Mouse (Mus musculus) intestine, postnatal 0 days (tissue): ENCODE results near the gene Scgb2a2. TPM values are rescaled to one million over a fixed set of nuclear protein-coding genes. Genes with fewer than 3 reads are reported as not detected.

ENCODE experiments used
- ATAC-seq: fragments of 200-750 bp; cut with Nextera tagmentation; 2 replicates; pipeline ENCODE4 v1.8.0; 2017; ENCODE audit warnings: mild to moderate bottlenecking, moderate TSS enrichment, moderate library complexity
- H3K27ac ChIP-seq: fragments of 300-500 bp; sonication (generic); 2 replicates; pipeline ENCODE4 v1.5.1; 2014; ENCODE audit warnings: mild to moderate bottlenecking, low read depth, low read length, moderate library complexity
- H3K27me3 ChIP-seq: fragments of 300-500 bp; sonication (generic); replicated peaks from 2 replicates; pipeline ENCODE4 v1.6.1; 2014; ENCODE audit warnings: low read length, mixed read lengths; ENCODE audit not compliant: control insufficient read depth, insufficient read depth
- H3K36me3 ChIP-seq: fragments of 300-500 bp; sonication (generic); 2 replicates; pipeline ENCODE4 v1.6.1; 2014; ENCODE audit warnings: mild to moderate bottlenecking, moderate library complexity; ENCODE audit not compliant: control insufficient read depth, insufficient read depth
- H3K4me1 ChIP-seq: fragments of 300-500 bp; sonication (generic); replicated peaks from 2 replicates; pipeline ENCODE4 v1.6.1; 2014; ENCODE audit warnings: antibody characterized with exemption, low read length, mixed read lengths; ENCODE audit not compliant: control insufficient read depth, insufficient read depth
- H3K4me2 ChIP-seq: fragments of 300-500 bp; sonication (generic); replicated peaks from 2 replicates; pipeline ENCODE4 v1.6.1; 2014; ENCODE audit warnings: low read depth, mild to moderate bottlenecking, moderate library complexity
- H3K4me3 ChIP-seq: fragments of 300-500 bp; sonication (generic); 2 replicates; pipeline ENCODE4 v1.5.1; 2014; ENCODE audit warnings: low read depth, low read length
- H3K9ac ChIP-seq: fragments of 300-500 bp; sonication (generic); 2 replicates; pipeline ENCODE4 v1.6.1; 2014; ENCODE audit warnings: mild to moderate bottlenecking, low read depth, low read length
- H3K9me3 ChIP-seq: fragments of 300-500 bp; sonication (generic); 2 replicates; pipeline ENCODE4 v1.6.1; 2016; ENCODE audit warnings: mixed run types; ENCODE audit not compliant: control insufficient read depth
- CTCF ChIP-seq: sonication (generic); IDR thresholded peaks from 2 replicates; pipeline ENCODE4 v1.5.1; 2016; ENCODE audit warnings: low read depth, mild to moderate bottlenecking, control low read depth, antibody characterized with exemption, moderate library complexity
- WGBS: fragments of 180-500 bp; shearing (Covaris S2); extraction: QIAGEN DNeasy Blood & Tissue Kit; methylation state at CpG from one replicate; pipeline ENCODE4 v1.1.7; 2014; 5-methylcytosine and 5-hydroxymethylcytosine counted together
- polyA plus RNA-seq: library from polyadenylated mRNA; unstranded; fragments of >200 nt; fragmentation: Nextera tagmentation; extraction: Ambion mirVana; gene quantifications from 2 replicates; pipeline ENCODE4 v1.2.1, GENCODE M21; 2015

Gene Scgb2a2
- polyA plus RNA-seq, 1 experiment from 2014 or later: not detected

DNA sequence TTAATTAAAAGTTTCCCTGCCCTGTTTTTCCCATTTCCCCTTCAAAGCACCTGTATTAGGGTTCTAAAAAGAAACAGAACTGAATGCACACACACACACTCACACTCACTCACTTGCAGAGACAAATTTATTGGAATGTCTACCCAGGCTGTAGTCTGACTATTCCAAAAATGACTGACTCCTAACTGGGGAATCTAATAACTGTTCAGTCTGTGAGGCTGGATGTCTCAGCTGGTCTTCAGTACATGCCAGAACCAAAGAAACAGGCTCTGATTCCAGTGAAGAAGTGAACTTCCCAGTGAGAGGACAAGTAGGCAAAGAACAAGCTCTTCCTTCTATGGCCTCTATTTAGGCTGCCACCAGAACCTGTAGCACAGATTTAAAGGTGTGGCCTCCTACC, 18.1 kb downstream of the Scgb2a2 start:
- no peak for ATAC-seq

DNA sequence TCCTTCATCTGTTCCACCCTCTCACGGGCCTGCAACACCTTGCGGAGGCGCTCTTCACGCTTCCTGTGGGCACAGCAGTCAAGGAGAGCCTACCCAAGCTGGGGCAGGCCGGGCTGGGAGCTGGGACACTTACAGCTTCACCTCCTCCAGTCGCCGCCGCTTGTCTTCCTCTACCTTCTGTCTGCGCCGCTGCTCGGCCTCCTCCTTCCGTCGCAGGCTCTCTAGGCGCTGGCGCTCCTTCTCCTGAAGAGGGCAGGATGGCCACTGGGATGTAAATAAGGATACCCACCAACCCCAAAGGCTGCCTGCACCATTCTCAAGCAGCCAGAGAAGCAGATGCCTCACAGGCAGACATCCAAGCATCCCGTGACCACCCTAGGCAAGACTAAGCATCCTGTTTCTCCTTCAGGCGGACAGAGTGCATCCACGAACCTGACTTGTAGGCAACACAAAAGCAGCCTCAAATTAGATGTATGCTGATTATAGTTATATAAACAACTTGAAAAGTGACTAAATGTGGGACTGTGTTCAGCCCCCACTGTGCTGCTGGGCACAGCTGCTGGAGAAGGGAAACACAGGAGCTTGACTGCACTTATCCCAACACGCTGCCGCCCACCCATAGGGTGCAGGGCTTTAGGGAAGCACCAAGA, 30.9 kb downstream of the Scgb2a2 start:
- ATAC-seq: no peak
- Histone ChIP-seq H3K36me3 (peaks cover 85% of the 10 kb centered on the region), H3K27ac (no peak overlapping the region), H3K9me3 (no peaks in the 10 kb centered on the region), H3K4me2 (no peak overlapping the region), H3K4me3 (no peak overlapping the region), H3K27me3 (no peaks in the 10 kb centered on the region), H3K9ac (no peak overlapping the region), H3K4me1 (no peaks in the 10 kb centered on the region)
- no peak for TF ChIP-seq CTCF
- 94% methylated on average over 20 of the region's 20 CpGs for WGBS

More for the DNA sequence above, 18.1 kb downstream of the Scgb2a2 start:
- no peak for TF ChIP-seq CTCF
- H3K9ac ChIP-seq: no peak overlapping the region
- H3K27ac ChIP-seq: no peak overlapping the region
- no peaks in the 10 kb centered on the region for H3K4me1 ChIP-seq
- no peak overlapping the region for H3K4me3 ChIP-seq
- no peaks in the 10 kb centered on the region for H3K36me3 ChIP-seq
- no peak overlapping the region for H3K4me2 ChIP-seq
- no peaks in the 10 kb centered on the region for H3K9me3 ChIP-seq
- no peaks in the 10 kb centered on the region for H3K27me3 ChIP-seq

DNA sequence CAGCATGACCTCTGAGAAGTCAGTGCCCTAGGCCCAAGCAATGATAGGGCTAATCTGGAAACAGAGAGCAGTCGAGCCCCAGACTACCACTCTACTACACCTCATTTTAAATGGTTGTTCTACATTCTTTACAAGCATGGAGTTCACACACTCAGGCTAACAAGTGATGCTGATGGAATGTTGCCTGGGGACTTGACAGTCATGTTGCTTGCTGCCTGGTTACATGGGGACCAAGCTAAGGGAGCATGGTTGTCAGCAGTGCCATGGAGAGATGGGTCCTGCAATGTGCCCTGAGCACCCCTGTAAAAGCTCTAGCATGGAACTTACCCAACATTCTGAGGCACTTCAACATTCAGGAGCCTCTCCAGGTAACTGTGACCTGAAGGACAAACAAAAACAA, 39.0 kb downstream of the Scgb2a2 start:
- no peak overlapping the region for H3K9ac ChIP-seq
- H3K27me3 ChIP-seq: no peaks in the 10 kb centered on the region
- no peak for ATAC-seq
- H3K4me2 ChIP-seq: no peak overlapping the region
- no peak overlapping the region for H3K27ac ChIP-seq
- no peak for TF ChIP-seq CTCF
- H3K9me3 ChIP-seq: no peaks in the 10 kb centered on the region
- peaks cover 62% of the 10 kb centered on the region for H3K36me3 ChIP-seq
- no peak overlapping the region for H3K4me3 ChIP-seq
- H3K4me1 ChIP-seq: no peaks in the 10 kb centered on the region
- WGBS: 84% methylated on average over 1 of the region's 1 CpGs

DNA sequence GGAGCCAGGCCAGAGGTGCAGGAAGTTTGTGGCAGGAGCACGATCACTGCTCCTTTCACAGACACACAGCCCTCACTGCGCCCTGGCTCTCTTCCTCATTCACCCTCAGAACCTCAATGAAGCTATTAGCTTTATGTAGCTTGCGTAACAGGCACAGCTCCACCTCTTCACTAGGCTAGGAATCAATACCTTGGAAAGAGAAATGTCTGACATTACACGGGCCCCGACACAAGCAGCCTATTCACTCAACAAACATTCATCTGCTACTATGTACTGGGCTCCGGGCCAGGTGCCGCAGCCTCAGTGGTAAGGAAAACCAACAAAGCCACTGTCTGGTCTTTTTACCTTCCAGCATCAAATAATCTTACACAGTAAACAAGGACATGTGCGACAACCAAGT, 39.4 kb downstream of the Scgb2a2 start:
- 0 out of 2 replicates have a peak, but pooled peaks have one; percentile 25 for ATAC-seq
- H3K27me3 ChIP-seq: no peaks in the 10 kb centered on the region
- H3K4me1 ChIP-seq: no peaks in the 10 kb centered on the region
- no peaks in the 10 kb centered on the region for H3K9me3 ChIP-seq
- 75% methylated on average over 8 of the region's 8 CpGs for WGBS
- H3K4me3 ChIP-seq: no peak overlapping the region
- H3K27ac ChIP-seq: no peak overlapping the region
- TF ChIP-seq CTCF: no peak
- H3K4me2 ChIP-seq: no peak overlapping the region
- peaks cover 62% of the 10 kb centered on the region for H3K36me3 ChIP-seq
- no peak overlapping the region for H3K9ac ChIP-seq

DNA sequence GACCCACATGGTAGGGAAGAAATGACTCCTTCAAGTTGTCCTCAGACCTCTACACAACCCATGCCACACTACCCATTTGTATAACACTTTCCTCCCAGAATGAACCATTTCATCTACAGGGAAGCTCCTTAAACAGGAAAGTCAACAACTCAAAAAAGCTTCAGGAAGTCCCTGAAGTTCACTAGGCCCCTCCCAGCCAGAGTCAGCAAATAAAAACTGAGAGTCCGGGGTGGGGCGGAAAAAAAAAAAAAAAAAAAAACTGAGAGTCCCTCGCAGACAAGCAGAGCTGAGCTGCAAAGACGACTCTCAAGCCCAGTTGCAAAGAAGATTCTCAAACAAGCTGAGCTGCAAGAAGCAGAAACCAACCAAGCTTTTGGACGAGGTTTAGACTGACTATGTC, 48.7 kb downstream of the Scgb2a2 start:
- no peaks in the 10 kb centered on the region for H3K27me3 ChIP-seq
- no peak overlapping the region for H3K27ac ChIP-seq
- no peaks in the 10 kb centered on the region for H3K9me3 ChIP-seq
- TF ChIP-seq CTCF: no peak
- no peak overlapping the region for H3K4me2 ChIP-seq
- H3K36me3 ChIP-seq: peaks cover 44% of the 10 kb centered on the region
- no peak for ATAC-seq
- peaks cover 8% of the 10 kb centered on the region; the same call in 1 of the 2 replicates for H3K4me1 ChIP-seq
- 33% methylated on average over 5 of the region's 5 CpGs for WGBS
- H3K9ac ChIP-seq: no peak overlapping the region
- H3K4me3 ChIP-seq: no peak overlapping the region

DNA sequence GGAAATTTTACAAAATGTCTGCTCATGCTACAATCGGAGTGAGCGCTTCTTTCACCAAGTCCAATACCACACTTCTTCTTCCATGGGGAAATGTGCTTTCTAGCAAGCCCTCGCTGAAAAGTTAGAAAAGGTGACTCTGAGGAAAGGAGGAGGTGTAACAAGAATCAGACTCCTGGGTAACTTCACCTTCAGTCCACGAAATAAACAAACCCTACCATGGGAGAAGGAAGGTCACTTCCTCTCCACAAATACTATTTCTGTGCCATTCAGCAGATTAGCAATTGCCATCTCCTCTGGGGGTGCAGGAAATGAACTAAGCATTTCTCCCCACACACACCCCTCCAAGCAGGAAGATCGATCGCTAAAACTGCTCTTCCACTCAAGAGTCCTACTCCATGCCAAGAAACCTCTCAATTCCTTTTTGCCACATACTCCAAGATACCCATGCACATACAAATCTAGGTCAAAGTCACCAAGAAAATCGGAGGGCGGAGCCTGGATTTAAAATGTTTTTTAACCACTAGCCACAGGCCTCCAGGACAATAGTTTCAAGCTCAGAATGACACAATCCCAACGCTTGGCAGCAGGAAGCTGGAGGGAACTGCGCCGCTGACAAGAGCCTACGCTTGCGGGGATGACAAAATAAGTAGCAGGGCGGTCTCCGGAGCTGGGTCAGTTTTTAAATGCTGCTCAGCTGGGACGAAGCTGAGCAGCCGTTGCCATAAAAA, 51.1 kb downstream of the Scgb2a2 start:
- no peak for TF ChIP-seq CTCF
- Histone ChIP-seq H3K9ac (peak overlapping the region; percentile 60), H3K4me3 (peak overlapping the region; percentile 77), H3K4me2 (peak overlapping the region; percentile 81), H3K27me3 (no peaks in the 10 kb centered on the region), H3K4me1 (peaks cover 8% of the 10 kb centered on the region; the same call in 1 of the 2 replicates), H3K36me3 (peaks cover 21% of the 10 kb centered on the region; the same call in 1 of the 2 replicates), H3K9me3 (no peaks in the 10 kb centered on the region), H3K27ac (peak overlapping the region; percentile 57)
- no peak for ATAC-seq
- WGBS: 6% methylated on average over 17 of the region's 17 CpGs
